Mouse (Mus musculus): ENCODE measurements around the gene Haghl. TPM values are rescaled to one million over a fixed set of nuclear protein-coding genes. Genes with fewer than 3 reads are reported as not detected.

Gene Haghl
- polyA plus RNA-seq, 1 experiment from 2014 or later, result 37.5 TPM

GRCm38 (mm10) chr17:25795609-25796092 lies 10.2 kb upstream of the Haghl start, which contains the start of gene AC134908.4:
Gene AC134908.4, minus strand, starts transcription at chr17:25795659.
- no peaks in the 10 kb centered on the region for H3K9me3 ChIP-seq (ENCODE audit: control insufficient read depth, low read length)
- H3K9ac ChIP-seq (ENCODE audit: low read length), result peak within 1 kb of the TSS; percentile 66
- no peak for TF ChIP-seq CTCF (IDR thresholded peaks at IDR 0.05; ENCODE audit: low read depth)
- no peak for TF ChIP-seq EP300 (optimal IDR thresholded peaks at IDR 0.05)
- no peaks in the 10 kb centered on the region for H3K27me3 ChIP-seq (ENCODE audit: control insufficient read depth, insufficient read depth, low read length)
- H3K27ac ChIP-seq (replicated peaks), result peak within 1 kb of the TSS; percentile 8; the same call in 1 of the 2 replicates
- peaks cover 3% of the 10 kb centered on the region; the same call in 1 of the 2 replicates for H3K4me1 ChIP-seq (replicated peaks; ENCODE audit: control insufficient read depth, insufficient read depth)
- ATAC-seq (ENCODE audit: low FRiP score, low TSS enrichment) (no peak), DNase-seq (ENCODE audit: low spot score) (no peak)
- H3K4me3 ChIP-seq (ENCODE audit: low read depth, low read length), result peak within 1 kb of the TSS; percentile 75
- peak within 1 kb of the TSS; percentile 86 for H3K4me2 ChIP-seq (replicated peaks; ENCODE audit: low read depth)
- WGBS, result 45% methylated on average over 6 of the region's 6 CpGs
- 0 out of 2 replicates have a peak, but pooled peaks cover under 1% of the 10 kb centered on the region for H3K36me3 ChIP-seq (ENCODE audit: control insufficient read depth, insufficient read depth, low read length)

DNA sequence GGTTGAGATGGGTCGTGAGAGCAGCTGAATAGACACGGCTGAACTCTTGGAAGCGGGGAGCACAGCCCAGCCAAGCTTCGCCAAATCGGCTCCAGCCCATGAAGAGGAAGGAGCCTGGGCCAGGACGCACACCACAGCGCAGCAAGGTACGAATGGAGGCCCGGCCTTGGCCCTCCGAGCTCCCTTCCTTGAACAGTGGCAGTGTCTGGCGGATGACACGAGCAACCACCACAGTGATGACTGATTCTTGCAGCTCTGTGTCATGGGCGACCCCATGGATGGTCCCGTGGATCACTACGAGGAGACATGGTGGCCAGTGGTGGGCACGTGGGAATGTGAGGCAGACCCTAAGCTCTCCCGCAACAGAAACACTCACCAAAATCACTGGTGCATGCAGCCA lies 9.5 kb upstream of the Haghl start:
- no peak for ATAC-seq (ENCODE audit: low FRiP score, low TSS enrichment)
- Histone ChIP-seq H3K4me2 (replicated peaks; ENCODE audit: low read depth) (no peak overlapping the region), H3K36me3 (ENCODE audit: control insufficient read depth, insufficient read depth, low read length) (peaks cover 3% of the 10 kb centered on the region; the same call in 1 of the 2 replicates), H3K9me3 (ENCODE audit: control insufficient read depth, low read length) (no peaks in the 10 kb centered on the region), H3K4me1 (replicated peaks; ENCODE audit: control insufficient read depth, insufficient read depth) (peaks cover 3% of the 10 kb centered on the region; the same call in 1 of the 2 replicates), H3K27ac (replicated peaks) (0 out of 2 replicates have a peak overlapping the region, but pooled peaks have one; percentile 4), H3K9ac (ENCODE audit: low read length) (no peak overlapping the region), H3K4me3 (ENCODE audit: low read depth, low read length) (no peak overlapping the region), H3K27me3 (ENCODE audit: control insufficient read depth, insufficient read depth, low read length) (no peaks in the 10 kb centered on the region)
- whole genome bisulfite sequencing, result 87% methylated on average over 17 of the region's 17 CpGs
- DNase-seq (ENCODE audit: low spot score), result no peak
- no peak for TF ChIP-seq EP300 (optimal IDR thresholded peaks at IDR 0.05)
- no peak for TF ChIP-seq CTCF (IDR thresholded peaks at IDR 0.05; ENCODE audit: low read depth)

GRCm38 (mm10) chr17:25794197-25794596 lies 8.7 kb upstream of the Haghl start:
- 69% methylated on average over 13 of the region's 13 CpGs for WGBS
- ATAC-seq (ENCODE audit: low FRiP score, low TSS enrichment) (no peak), DNase-seq (ENCODE audit: low spot score) (no peak)
- Histone ChIP-seq H3K9ac (ENCODE audit: low read length) (no peak overlapping the region), H3K4me1 (replicated peaks; ENCODE audit: control insufficient read depth, insufficient read depth) (peaks cover 3% of the 10 kb centered on the region; the same call in 1 of the 2 replicates), H3K36me3 (ENCODE audit: control insufficient read depth, insufficient read depth, low read length) (peaks cover 9% of the 10 kb centered on the region; the same call in 1 of the 2 replicates), H3K27ac (replicated peaks) (no peak overlapping the region), H3K9me3 (ENCODE audit: control insufficient read depth, low read length) (no peaks in the 10 kb centered on the region), H3K27me3 (ENCODE audit: control insufficient read depth, insufficient read depth, low read length) (no peaks in the 10 kb centered on the region), H3K4me3 (ENCODE audit: low read depth, low read length) (no peak overlapping the region), H3K4me2 (replicated peaks; ENCODE audit: low read depth) (no peak overlapping the region)
- TF ChIP-seq EP300 (optimal IDR thresholded peaks at IDR 0.05) (no peak), CTCF (IDR thresholded peaks at IDR 0.05; ENCODE audit: low read depth) (no peak)

- peaks cover 3% of the 10 kb centered on the region; the same call in 1 of the 2 replicates for H3K4me1 ChIP-seq (replicated peaks; ENCODE audit: control insufficient read depth, insufficient read depth)
- H3K4me3 ChIP-seq (ENCODE audit: low read depth, low read length), result peak within 1 kb of the TSS; percentile 79
- peak within 1 kb of the TSS; percentile 87 for H3K4me2 ChIP-seq (replicated peaks; ENCODE audit: low read depth)
- H3K9ac ChIP-seq (ENCODE audit: low read length), result peak within 1 kb of the TSS; percentile 76
- ATAC-seq (ENCODE audit: low FRiP score, low TSS enrichment) (peak; percentile 50; the same call in 1 of the 2 replicates), DNase-seq (ENCODE audit: low spot score) (peak; percentile 68)
- no peaks in the 10 kb centered on the region for H3K9me3 ChIP-seq (ENCODE audit: control insufficient read depth, low read length)
- no peaks in the 10 kb centered on the region for H3K27me3 ChIP-seq (ENCODE audit: control insufficient read depth, insufficient read depth, low read length)
- TF ChIP-seq CTCF (IDR thresholded peaks at IDR 0.05; ENCODE audit: low read depth), result no peak
- no peak for TF ChIP-seq EP300 (optimal IDR thresholded peaks at IDR 0.05)
- H3K27ac ChIP-seq (replicated peaks), result peak within 1 kb of the TSS; percentile 93
- H3K36me3 ChIP-seq (ENCODE audit: control insufficient read depth, insufficient read depth, low read length), result peaks cover 9% of the 10 kb centered on the region; the same call in 1 of the 2 replicates
- under 1% methylated on average over 14 of the region's 14 CpGs for WGBS
Measured at GRCm38 (mm10) chr17:25792615-25793014, 7.1 kb upstream of the Haghl start, which contains the start of gene Fam173a. Gene Fam173a, minus strand, starts transcription at chr17:25792901.

GRCm38 (mm10) chr17:25791843-25792527 lies 6.5 kb upstream of the Haghl start:
- H3K27me3 ChIP-seq (ENCODE audit: control insufficient read depth, insufficient read depth, low read length), result no peaks in the 10 kb centered on the region
- peak overlapping the region; percentile 79 for H3K4me3 ChIP-seq (ENCODE audit: low read depth, low read length)
- DNase-seq (ENCODE audit: low spot score), result peak; percentile 85
- no peaks in the 10 kb centered on the region for H3K9me3 ChIP-seq (ENCODE audit: control insufficient read depth, low read length)
- TF ChIP-seq EP300 (optimal IDR thresholded peaks at IDR 0.05) (no peak), CTCF (IDR thresholded peaks at IDR 0.05; ENCODE audit: low read depth) (no peak)
- peak overlapping the region; percentile 87 for H3K4me2 ChIP-seq (replicated peaks; ENCODE audit: low read depth)
- WGBS, result under 1% methylated on average over 45 of the region's 45 CpGs
- peaks cover 9% of the 10 kb centered on the region; the same call in 1 of the 2 replicates for H3K36me3 ChIP-seq (ENCODE audit: control insufficient read depth, insufficient read depth, low read length)
- H3K9ac ChIP-seq (ENCODE audit: low read length), result peak overlapping the region; percentile 76
- H3K27ac ChIP-seq (replicated peaks), result peak overlapping the region; percentile 93
- H3K4me1 ChIP-seq (replicated peaks; ENCODE audit: control insufficient read depth, insufficient read depth), result peaks cover 3% of the 10 kb centered on the region; the same call in 1 of the 2 replicates
- peak; percentile 78 for ATAC-seq (ENCODE audit: low FRiP score, low TSS enrichment)
